9 mouse cellular contexts compared by ENCODE assay signal in the genomic region with DNA sequence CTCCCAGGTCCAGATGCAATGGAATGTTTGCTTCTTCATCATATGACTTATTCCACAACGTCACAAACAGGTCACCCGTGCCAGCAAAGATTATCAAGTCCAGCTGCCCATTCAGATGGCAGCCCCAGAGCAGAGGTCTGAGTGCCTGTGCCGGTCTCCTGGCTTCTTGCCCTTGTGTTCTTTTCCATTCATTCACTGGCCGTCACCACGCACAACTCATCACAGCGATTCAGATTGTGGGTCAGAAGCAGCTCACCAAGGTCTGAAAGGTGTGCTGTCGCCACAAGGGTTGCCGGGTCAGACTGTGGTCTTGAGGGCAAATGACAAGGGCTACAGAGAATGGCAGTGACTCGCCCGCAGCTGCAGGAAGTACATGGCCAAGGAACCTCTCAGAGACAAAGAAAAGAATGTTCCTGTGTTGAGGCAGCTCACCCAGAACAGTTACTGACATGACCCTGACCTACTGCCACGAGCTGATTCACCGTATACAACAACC.
A peak's percentile ranks its signal among the peaks of the same experiment; 100 is the strongest.
DNase-seq lines count a peak whose midpoint lies in the region; ATAC-seq and TF ChIP-seq lines count a peak whose summit lies in the region.
"Had no signal": no experiment of that assay in that cellular context is flagged by ENCODE, and none has a peak within 500 bp of the region (broad histone marks: within the 10 kb centered on the region; RNA-seq: fewer than 3 reads in every experiment).

No protein-coding gene starts in this region.

- H3K79me2 ChIP-seq in liver, adult 2 months (ENCODE audit: control insufficient read depth, insufficient read depth, low read length): peaks cover 37% of the 10 kb centered on the region; the same call in 1 of the 2 replicates

- WGBS in liver, adult 2 months: 18% methylated on average over 12 of the region's 12 CpGs
- WGBS in stomach, postnatal 0 days: 44% methylated on average over 12 of the region's 12 CpGs

- no peak overlapping the region for H3K9ac ChIP-seq in liver, adult 2 months (ENCODE audit: low read depth, low read length)
- H3K9ac ChIP-seq in stomach, postnatal 0 days (ENCODE audit: low read length): no peak overlapping the region

- no peak for TF ChIP-seq EP300 in stomach, postnatal 0 days (optimal IDR thresholded peaks at IDR 0.05)

- no peak for TF ChIP-seq CTCF in liver, adult 2 months (IDR thresholded peaks at IDR 0.05; ENCODE audit: low read depth, low read length)
- no peak for TF ChIP-seq CTCF in stomach, postnatal 0 days (IDR thresholded peaks at IDR 0.05; ENCODE audit: low read depth)

- H3K4me1 ChIP-seq in liver, adult 2 months (ENCODE audit: control insufficient read depth, insufficient read depth, low read length): peaks cover 27% of the 10 kb centered on the region
- H3K4me1 ChIP-seq in stomach, postnatal 0 days (replicated peaks; ENCODE audit: control insufficient read depth, insufficient read depth): no peaks in the 10 kb centered on the region; the same call in 1 of the 2 replicates

- no peak overlapping the region for H3K4me2 ChIP-seq in stomach, postnatal 0 days (replicated peaks; ENCODE audit: low read depth)

- no peak overlapping the region for H3K4me3 ChIP-seq in liver, adult 2 months (ENCODE audit: insufficient read depth, low read depth, low read length)
- H3K4me3 ChIP-seq in stomach, postnatal 0 days (ENCODE audit: low read depth, low read length): no peak overlapping the region

- no peaks in the 10 kb centered on the region for H3K27me3 ChIP-seq in liver, adult 2 months (ENCODE audit: control insufficient read depth, insufficient read depth, low read length)
- H3K27me3 ChIP-seq in stomach, postnatal 0 days (ENCODE audit: control insufficient read depth, insufficient read depth, low read length): no peaks in the 10 kb centered on the region

- H3K27ac ChIP-seq in liver, adult 2 months (replicated peaks; ENCODE audit: insufficient read depth, low read depth, low read length): peak overlapping the region; percentile 17
- no peak overlapping the region for H3K27ac ChIP-seq in stomach, postnatal 0 days (replicated peaks)

- H3K36me3 ChIP-seq in liver, adult 2 months (ENCODE audit: control insufficient read depth, insufficient read depth, low read length): peaks cover 10% of the 10 kb centered on the region; the same call in 1 of the 2 replicates
- H3K36me3 ChIP-seq in stomach, postnatal 0 days (ENCODE audit: control insufficient read depth, insufficient read depth, low read length): no peaks in the 10 kb centered on the region

- peak; percentile 83 to 94 for DNase-seq in adrenal gland, adult (ENCODE audit: inconsistent age in 2 of 2, low spot score in 1 of 2)
- no peak for DNase-seq in adrenal gland, postnatal 4 days (ENCODE audit: low spot score in 2 of 2)
- peak; percentile 97 for DNase-seq in liver, adult 2 months (ENCODE audit: extremely low read depth, low read depth, low spot score)
- DNase-seq in liver: no peak
- peak; percentile 75 for DNase-seq in heart, adult 8-10 months (ENCODE audit: low spot score)
- DNase-seq in stomach, postnatal 0 days (ENCODE audit: low spot score): no peak
- no peak for DNase-seq in frontal cortex, postnatal 10 days (ENCODE audit: low spot score in 2 of 2)
- no peak for DNase-seq in left cerebral cortex, postnatal 14 days (ENCODE audit: low spot score in 2 of 2)
- DNase-seq: gastrocnemius, postnatal 10 days had no signal

- intact Hi-C loops in left cerebral cortex, postnatal 14 days (cut with DNase I): no loop called here

- TF ChIP-seq POLR2A in liver, adult 2 months (IDR thresholded peaks at IDR 0.05; ENCODE audit: extremely low read depth, insufficient read depth, low read length): no peak

- peak; percentile 67 for ATAC-seq in stomach, postnatal 0 days (ENCODE audit: low FRiP score, low TSS enrichment)

- H3K9me3 ChIP-seq in stomach, postnatal 0 days (ENCODE audit: control insufficient read depth, low read length): no peaks in the 10 kb centered on the region

Comparison
In these comparisons a context has a peak if more than half of its experiments do, and no peak if none do; other contexts are left out.
1. DNase-seq: peak in adrenal gland, adult (2 of 2), liver, adult 2 months (single experiment) and heart, adult 8-10 months (single experiment); none in adrenal gland, postnatal 4 days (0 of 2), liver (single experiment), stomach, postnatal 0 days (single experiment), frontal cortex, postnatal 10 days (0 of 2) and left cerebral cortex, postnatal 14 days (0 of 2).